Mouse (Mus musculus) frontal cortex, postnatal 25 days (tissue): ENCODE measurements around the gene Mns1.
A peak's percentile ranks its signal among the peaks of the same experiment; 100 is the strongest.
"Not testable (repeated sequence)": the region's sequence is repeated elsewhere in the genome, so short reads cannot be mapped to it uniquely, and the experiment has no call there.

Experiments used
- DNase-seq, 2 experiments: peaks; one replicate each; pipeline ENCODE4 v3.0.0; 2022; ENCODE audit warnings: low spot score in 2 of 2

Gene Mns1

DNA sequence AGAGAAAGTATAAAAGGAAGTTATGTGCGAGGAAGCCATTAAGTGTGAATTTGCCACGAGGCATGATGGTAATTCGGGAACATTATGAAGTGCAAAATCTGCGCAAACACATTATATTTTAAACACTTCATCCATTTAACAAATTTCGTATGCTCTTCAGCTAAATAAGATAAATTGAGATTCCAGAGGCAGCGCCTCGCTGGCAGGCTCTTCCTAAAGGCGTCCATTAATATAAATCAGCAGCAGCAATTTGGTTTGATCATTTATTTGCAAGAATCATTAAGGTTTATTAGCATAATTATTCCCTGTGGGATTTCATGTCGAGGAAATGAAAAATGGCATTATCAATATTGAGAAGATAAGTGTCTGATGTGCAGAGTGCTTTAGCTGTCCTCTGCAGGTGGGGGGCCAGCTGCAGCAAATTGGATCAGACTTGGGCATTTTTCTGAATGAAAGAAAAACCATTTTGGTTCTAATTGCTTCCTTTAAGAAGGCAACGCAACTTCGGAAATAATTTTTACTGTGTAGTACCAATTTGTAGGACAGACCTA, 12.4 kb upstream of the Mns1 start:
- DNase-seq, result no peak

GRCm38 (mm10) chr9:72427861-72428260, 9.9 kb upstream of the Mns1 start:
- no peak for DNase-seq

- DNase-seq, result no peak
Observed at GRCm38 (mm10) chr9:72434876-72435275, 2.9 kb upstream of the Mns1 start.

GRCm38 (mm10) chr9:72438749-72439148, 938 bp downstream of the Mns1 start:
- no peak for DNase-seq

- DNase-seq, result no peak
Observed at GRCm38 (mm10) chr9:72440358-72440757, 2.5 kb downstream of the Mns1 start.

DNA sequence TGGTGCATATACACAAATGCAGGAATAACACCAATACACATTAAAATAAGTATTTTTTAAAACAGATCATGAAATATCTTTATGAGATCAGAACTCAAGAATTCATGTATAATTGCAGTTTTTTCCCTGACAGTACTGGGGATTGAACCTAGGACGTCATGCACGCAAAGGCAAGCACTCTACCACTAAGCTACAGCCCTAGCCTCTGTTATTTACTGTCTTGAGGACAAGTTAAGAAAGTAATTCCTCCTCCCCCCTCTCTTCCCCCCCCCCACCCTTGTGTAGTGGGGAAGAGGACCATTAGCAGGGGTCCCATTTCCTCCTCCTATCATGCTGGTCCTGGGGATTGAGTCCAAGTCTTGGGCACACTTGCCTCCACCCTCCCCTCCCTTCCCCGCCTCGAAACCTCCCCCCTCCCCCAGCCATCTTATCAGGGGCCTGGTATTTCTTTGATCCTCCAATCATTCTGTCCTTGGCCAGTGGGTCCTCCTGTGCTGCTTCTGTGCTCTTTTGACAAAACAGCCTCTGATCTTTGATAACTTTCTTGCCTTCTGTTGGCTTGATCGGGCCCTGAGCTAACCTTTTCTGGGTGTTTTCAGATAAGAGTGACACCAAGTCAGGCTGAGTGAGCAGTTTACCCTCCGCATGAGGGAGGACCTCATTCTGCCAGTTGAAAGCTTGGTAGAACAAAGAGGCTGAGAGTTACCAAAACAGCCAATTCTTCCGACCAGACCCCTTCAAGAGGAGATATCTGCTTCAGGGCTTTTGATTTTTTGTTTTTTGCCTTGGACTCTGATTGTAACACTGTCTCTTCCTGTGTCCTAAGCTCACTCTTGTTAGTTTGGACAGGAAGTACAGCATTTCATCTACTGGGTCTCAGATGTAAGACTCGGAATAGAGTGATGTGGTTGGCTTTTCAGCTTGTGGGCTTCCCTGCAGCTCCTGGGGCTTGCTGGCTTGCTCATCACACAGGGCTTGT, 3.4 kb downstream of the Mns1 start:
- no peak for DNase-seq

GRCm38 (mm10) chr9:72441927-72442715, 4.3 kb downstream of the Mns1 start:
- DNase-seq, result no peak

GRCm38 (mm10) chr9:72448026-72448425, 10.2 kb downstream of the Mns1 start:
- DNase-seq, result peak; percentile 36 to 45

DNA sequence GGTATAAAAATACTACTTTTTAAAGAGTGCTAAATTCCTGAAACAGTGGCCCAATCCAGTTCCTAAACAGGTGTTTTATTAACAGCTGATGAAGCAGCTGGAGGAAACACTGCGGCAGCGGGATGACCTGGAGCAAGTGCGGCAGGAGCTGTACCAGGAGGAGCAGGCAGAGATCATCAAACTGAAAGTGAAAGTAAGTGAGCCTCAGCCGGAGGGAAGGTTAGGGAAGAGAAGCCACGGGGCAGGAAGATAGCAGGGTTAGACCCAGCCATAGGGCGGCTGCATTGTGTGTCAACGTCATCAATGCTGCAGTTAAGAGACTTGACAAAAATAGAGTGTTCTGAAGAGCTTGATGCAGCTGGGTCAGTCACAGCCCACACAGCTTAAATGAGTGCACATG, 11.6 kb downstream of the Mns1 start:
- no peak for DNase-seq

DNA sequence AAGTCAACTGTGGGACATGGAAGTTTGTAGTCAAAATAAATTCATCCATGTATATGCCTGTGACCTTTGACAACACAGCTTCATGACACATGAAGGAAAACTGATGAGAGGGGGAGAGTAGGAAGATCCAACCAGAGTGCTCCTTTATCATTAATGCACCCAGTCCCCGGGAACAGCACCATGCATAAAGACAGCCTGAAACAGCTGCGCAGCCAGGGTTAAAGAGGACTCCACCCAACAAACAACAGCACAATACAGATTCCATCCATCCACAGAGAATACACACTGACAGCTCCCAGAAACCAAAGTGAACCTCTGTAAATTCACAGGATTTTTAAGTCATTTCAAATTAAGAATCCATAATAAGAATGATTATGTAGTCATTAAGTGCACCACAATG, 12.0 kb downstream of the Mns1 start:
- no peak for DNase-seq

DNA sequence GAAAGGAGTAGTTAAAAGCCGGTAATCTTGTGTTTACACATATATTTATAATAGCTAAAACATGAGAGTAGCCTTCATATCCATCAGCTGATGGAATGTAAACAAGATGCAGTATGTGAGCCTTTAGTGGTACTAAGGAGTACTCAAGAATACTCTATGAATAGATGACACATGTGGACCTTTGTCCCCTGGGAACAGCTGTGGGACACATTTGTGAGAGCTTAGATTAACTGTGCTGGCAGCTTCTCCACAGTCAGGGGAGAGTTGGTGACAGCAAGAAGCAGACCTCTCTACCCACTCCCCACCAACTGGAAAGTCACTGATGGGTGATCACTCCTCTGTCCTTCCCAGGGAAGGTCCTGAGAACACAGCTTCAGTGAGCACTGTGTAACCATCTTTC, 12.6 kb downstream of the Mns1 start:
- no peak for DNase-seq

DNA sequence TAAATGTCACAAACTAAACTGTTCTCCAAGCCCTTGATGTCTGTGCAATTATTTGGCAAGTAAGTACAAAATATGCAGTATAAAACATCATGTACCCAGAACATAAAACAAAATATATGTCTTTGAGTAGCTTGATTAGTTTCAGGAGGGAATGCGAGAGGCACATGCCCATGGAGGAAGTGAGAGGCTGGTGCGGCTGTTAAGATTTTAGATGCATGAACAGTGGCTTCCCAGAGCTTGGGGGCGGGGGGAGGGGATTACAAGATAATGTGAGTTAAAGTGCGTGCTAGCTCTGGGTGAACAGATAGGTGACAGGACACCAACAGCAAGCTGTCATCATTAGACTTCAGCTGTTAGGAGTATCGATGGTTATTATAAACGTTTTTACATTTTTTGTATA, 13.3 kb downstream of the Mns1 start:
- DNase-seq, result no peak

GRCm38 (mm10) chr9:72454281-72454680, 16.5 kb downstream of the Mns1 start:
- DNase-seq, result not testable (repeated sequence)

- no peak for DNase-seq
Observed at GRCm38 (mm10) chr9:72456374-72456773, 18.6 kb downstream of the Mns1 start.

DNA sequence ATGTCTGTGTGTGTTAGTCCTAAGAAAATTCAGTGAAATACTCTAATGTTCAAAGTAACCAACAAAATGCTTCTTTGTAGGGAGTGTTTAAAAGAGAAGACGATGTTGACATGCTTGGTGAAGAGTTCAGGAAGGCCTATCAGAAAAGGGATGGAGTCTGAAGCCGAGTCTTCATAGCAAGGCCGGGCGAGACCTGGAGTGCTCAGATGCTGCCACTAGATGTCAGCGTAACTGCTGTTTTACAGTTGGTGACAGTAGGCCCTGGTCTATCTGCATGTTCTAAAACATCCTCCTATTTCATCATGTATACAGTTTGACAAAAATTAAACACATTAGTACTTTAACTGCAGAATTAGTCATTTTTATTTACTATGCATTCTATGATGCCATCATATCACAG, 20.4 kb downstream of the Mns1 start:
- peak; percentile 55 to 59 for DNase-seq

DNA sequence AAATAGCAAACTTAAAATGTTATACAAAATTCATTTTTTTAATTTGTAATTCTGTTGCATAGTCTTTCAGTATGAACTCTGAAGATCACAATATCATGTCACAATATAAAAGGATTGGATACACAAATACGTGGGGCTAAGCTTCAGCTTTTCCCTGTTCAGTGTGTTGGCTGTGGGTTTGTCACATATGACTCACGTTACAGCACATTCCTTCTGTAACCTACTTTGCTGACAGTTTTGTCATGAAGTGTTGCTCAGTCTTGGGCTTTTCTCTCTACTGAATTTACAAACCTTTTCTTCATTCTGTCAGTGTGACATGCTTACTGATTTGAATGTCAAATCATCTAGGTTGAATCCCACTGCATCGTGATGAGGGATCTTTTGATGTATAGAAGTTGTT, 21.9 kb downstream of the Mns1 start:
- no peak for DNase-seq

GRCm38 (mm10) chr9:72460767-72461166, 23.0 kb downstream of the Mns1 start:
- DNase-seq, result no peak

GRCm38 (mm10) chr9:72462427-72462826, 24.6 kb downstream of the Mns1 start:
- DNase-seq, result no peak

- DNase-seq, result no peak
Observed at GRCm38 (mm10) chr9:72464806-72465205, 27.0 kb downstream of the Mns1 start.

- DNase-seq, result no peak
Observed at GRCm38 (mm10) chr9:72465754-72466181, 28.0 kb downstream of the Mns1 start.

GRCm38 (mm10) chr9:72467551-72468407, 30.0 kb downstream of the Mns1 start:
- DNase-seq, result no peak
